Mouse (Mus musculus) granulocyte monocyte progenitor cell, adult 5-6 weeks (primary cell): ENCODE results near the gene Aacs. TPM values are rescaled to one million over a fixed set of nuclear protein-coding genes. Genes with fewer than 3 reads are reported as not detected.
A peak's percentile ranks its signal among the peaks of the same experiment; 100 is the strongest.
"Not testable (repeated sequence)": the region's sequence is repeated elsewhere in the genome, so short reads cannot be mapped to it uniquely, and the experiment has no call there.

Experiments
- ATAC-seq: replicated peaks from 2 replicates; pipeline ENCODE4 v1.8.0; 2016; ENCODE audit warnings: mild to moderate bottlenecking, moderate TSS enrichment, inconsistent platforms; ENCODE audit not compliant: poor library complexity, severe bottlenecking
- total RNA-seq, 2 experiments: library from RNA; stranded (forward) in 1 of 2; stranded (reverse) in 1 of 2; fragments of 200-712, 200-1000 nt in 1 of 2; fragments of >200 nt in 1 of 2; fragmentation: Nextera tagmentation in 1 of 2; gene quantifications; 2 replicates each; pipeline ENCODE4 v1.2.3; 2014 to 2017

Gene Aacs
- total RNA-seq, 2 experiments from 2014 or later, result 11.7 to 15.1 TPM

DNA sequence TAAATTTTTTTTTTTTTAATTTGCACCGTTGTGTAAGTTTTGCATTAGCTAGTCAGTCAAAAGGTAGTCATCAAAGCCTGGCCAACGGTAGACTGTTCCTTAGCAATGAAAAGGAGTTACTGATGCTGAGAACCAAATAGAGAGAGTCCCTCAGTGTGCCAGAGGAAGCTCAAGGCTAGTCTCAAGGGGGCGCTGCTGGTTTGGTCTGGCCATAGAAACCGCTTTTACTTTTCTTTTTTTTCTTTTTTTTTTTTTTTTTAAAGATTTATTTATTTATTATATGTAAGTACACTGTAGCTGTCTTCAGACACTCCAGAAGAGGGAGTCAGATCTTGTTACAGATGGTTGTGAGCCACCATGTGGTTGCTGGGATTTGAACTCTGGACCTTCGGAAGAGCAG, 13.3 kb downstream of the Aacs start:
- ATAC-seq, result not testable (repeated sequence)

DNA sequence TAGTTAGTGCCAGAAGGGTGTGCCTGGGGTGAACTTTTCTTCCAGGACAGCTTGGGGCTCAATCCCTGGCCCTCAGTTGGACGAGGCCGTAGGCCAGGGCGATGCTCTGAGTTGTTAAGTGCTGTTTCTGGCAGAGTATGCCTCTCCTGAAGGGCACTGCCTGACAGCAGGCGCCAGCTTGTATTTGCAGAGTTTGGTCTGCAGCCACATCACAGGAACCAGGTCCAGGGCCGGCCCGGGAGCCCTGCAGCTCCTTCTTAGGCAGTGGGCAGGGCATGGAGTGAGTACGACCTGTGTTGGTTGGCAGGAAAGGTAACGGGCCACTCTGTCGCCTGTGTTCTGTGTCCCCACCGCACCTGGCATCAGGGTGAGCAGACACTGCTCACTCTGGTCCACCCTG, 15.5 kb downstream of the Aacs start:
- no peak for ATAC-seq

DNA sequence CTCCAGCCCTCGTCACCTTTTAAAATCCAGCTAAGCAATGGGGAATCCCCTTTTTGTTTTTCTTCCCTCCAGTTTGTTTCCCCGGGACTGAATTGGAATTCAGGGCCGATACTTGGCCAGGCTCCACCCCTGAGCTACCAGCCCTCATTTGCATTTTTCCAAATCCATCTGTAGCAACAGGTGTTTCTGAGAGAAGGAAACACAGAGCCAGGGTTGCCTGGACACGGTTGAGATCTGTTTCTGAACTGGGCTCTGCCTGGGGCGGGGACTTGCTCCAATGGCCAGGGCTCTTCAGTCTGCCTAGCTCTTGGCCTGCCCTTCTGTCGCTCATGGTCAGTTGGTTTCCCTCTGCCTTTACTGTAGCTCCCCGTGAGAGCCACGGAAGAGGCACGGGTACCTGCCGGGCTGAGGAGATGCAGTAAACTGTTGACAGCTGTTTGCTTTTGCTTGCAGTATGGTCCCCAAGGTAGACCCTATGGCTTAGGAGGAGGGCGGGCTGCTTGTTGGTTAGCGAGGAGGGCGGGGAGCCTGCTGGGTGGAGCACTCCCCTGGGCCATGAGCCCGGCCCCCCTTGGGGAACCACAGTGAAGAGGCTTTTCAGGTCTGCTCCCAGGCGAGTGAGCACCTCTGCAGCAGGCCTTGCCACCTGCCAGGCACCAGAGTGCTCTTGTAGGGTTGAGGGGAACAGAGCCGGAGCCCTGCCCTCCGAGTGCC, 16.9 kb downstream of the Aacs start:
- ATAC-seq, result no peak

DNA sequence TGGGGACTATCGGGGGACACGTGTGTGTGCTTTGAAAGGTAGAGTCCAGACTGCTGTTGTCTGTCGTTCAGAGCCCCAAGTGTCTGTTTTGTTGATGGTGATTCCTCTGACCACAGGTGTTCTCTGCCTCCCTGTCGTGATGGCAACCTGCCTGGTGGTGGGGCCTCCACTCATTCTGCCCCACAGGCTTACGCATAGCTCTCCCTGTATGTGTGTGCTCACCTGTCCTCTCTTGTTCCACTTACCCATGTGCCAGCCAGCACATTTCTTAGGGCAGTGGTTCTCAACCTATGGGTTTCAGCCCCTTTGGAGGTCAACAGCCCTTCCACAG, 17.4 kb downstream of the Aacs start:
- no peak for ATAC-seq

DNA sequence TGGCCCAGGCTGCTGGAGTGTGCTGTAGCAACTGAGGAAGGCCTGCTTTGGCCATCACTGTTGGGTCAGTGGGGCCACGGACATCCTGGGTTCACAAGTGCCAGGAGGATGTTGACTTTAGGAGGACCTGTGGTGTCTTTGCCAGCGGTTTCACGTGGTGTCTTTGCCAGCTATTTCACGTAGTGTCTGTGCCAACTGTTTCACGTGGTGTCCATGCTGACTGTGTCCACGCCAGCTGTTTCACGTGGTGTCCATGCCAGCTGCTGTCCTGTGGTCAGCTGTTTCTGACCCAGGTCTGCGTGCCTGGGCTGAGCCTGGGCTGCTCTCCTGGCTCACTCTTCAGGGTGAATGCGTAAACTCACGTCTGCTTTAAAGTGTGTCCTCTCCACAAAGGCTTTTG, 20.0 kb downstream of the Aacs start:
- ATAC-seq, result no peak

DNA sequence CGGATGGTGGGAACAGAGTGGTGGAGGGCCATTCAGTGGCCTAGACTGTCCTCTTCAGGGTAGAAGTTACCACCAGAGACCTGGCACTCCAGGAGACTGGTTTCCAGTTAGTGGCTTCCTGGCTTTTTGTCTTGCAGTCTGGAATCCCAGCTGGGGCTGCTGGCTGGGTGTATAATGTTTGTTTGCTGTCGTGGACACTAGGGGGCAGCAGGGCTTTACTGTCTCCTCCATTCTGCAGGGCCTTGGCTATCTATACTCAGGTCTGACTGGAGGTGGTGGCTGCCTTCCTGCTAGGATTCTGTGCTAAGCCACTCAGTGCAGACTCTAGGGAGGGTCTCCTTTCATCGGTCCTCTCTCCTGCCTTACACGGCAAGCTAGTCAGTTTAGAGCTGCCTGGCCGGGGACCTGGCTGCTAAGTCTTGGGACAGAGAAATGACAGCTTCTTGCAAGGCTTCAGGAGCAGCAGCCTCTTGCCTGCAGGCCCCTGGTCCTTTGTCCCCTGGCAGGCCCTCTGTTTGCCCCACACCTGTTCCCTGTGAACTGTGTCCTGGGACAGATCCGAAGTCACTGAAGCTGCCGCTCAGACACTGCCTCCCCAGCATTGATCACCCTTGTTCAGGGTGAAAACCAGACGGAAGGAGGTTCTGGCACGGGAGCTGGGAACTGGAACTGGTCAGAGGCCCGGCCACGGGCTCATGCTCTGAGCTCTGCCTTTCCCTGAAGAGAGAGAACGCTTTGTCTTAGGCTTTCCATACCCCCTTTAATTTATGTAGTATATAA, 22.4 kb downstream of the Aacs start:
- ATAC-seq, result peak; percentile 68

DNA sequence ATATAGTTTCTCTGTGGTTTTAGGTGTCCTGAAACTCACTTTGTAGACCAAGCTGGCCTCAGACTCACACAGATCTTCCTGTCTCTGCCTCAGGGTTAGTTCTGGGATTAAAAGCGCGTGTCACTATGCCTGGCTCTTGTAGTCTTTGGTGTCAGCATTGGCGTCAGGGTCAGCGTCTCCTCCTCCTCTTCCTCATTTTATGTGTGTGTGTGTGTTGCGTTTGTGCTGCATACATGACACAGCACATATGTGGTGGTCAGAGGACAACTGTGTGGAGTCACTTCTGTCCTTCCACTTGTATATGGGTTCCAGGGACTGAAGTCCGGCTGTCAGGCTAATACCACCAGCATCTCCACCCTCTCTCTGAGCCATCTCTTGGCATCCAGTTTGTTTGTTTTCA, 25.9 kb downstream of the Aacs start:
- peak; percentile 58 for ATAC-seq

DNA sequence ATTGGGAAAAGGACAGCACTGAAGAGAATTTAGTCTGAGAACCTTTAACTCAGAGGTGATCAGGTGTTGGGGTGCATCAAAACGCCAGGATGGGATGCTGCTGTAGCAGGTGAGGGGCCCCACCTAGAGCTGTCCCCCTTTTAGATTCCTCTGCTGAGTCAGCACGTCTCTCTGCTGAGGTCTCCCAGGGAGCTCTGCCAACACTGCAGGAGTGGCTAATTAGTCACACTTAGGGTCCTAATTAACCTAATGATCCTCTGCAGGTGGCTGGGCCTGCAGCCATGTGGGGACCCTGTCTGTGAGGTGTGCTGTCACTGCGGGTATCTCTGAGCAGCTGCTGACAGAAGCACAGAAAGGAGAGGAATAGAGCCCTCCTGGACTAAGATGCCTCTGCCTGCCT, 26.6 kb downstream of the Aacs start:
- ATAC-seq, result no peak

DNA sequence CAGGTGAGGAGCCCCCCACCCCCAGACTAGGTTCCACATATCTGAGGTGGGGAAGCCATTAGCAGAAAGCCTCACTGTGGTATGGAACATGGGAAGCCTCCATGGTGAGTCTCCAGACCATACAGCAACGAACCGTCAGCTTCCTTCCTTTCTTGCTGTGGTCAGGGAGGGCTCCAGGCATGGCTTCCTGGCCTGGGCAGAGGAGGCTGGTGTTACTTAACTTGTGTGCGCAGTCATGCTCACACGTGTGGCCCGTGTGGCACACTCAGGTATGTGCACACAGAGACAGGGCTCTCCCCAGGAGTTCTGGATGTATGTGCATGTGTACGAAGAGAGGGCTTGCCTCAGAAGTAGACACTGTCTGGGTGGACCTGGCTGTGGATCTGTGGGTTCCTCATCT, 28.0 kb downstream of the Aacs start:
- peak; percentile 86 for ATAC-seq

DNA sequence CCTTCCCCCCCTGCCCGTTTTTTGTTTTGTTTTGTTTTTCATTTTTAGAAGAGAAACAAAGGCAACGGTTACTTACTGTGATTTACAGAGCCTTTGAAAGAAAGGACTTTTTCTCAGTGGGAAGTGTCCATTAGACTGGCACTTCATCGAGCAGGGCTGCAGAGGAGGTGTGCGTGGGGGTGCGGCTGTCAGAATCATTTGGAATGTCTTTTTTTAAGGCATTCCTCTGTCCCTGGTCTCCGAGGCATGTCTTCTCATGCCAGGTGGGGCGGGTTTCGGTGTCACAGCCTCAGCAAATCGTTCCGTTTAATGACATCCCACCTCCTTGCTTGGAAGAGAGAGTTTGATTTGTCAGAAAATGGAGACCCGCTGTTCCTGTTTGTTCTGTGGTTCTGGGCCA, 29.1 kb downstream of the Aacs start:
- no peak for ATAC-seq

DNA sequence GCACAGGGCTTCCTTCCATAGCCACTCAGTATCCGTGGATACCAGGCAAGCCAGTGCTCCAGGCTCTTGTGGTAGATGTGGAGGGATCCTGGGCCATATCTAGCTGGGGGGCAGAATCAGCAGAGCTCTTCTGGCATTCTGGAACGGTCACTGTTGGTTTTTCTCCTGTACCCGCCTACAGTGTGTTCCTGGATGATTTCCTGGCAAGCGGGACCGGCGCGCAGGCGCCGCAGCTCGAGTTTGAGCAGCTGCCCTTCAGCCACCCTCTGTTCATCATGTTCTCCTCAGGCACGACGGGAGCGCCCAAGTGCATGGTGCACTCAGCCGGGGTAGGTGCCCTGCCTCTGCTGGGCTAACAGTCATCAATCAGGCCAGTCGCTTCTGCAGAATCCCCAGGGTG, 30.4 kb downstream of the Aacs start:
- ATAC-seq, result no peak

DNA sequence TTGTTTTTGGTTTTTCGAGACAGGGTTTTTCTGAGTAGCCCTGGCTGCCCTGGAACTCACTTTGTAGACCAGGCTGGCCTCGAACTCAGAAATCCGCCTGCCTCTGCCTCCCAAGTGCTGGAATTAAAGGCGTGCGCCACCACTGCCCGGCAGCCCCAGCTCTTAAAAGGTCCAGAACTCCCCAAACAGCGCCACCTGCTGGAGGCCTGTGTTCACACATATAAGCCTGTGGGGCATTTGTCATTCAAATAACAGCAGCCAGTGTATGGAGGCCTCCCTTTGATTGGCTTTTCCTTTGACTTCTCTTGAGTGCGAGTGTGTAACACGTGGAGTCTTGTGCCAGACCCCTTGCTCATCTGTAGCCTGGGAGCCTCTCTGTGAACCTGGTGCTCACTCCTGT, 32.0 kb downstream of the Aacs start:
- no peak for ATAC-seq

DNA sequence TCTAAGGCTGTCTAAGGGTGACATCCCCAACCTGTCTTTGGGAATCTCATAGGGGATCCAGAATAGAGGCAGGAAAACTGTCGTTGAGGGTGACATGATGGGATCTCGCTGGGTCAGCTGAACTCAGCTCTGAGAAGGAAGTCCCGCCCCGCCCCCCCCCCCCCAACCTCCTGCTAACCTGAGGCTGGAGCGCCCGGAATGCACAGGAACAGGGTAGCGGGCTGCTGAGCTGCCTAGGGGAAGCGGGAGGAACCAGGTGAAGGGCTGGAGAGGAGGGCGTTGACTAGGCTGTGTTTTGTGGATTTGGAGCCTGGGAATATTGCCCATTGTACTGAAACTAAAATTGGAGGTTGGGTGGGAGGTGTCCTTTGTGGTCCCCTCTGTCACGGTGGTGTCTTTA, 32.4 kb downstream of the Aacs start:
- no peak for ATAC-seq

DNA sequence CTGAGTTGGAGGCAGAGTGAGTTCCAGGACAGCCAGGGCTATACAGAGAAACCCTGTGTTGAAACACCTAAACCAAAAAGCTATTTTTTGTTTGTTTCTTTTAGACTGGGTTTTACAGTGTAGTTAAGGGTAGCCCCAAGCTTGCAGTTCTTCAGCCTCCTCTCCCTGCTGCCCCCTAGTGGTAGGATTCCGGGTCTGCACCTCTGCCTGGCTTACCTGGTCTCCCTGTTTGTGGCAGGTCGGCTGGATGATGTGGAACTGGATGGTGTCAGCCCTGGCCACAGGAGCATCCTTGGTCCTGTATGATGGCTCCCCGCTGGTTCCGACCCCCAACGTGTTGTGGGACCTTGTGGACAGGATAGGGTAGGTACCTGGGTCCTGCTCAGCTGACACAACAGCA, 33.9 kb downstream of the Aacs start:
- ATAC-seq, result peak; percentile 78

DNA sequence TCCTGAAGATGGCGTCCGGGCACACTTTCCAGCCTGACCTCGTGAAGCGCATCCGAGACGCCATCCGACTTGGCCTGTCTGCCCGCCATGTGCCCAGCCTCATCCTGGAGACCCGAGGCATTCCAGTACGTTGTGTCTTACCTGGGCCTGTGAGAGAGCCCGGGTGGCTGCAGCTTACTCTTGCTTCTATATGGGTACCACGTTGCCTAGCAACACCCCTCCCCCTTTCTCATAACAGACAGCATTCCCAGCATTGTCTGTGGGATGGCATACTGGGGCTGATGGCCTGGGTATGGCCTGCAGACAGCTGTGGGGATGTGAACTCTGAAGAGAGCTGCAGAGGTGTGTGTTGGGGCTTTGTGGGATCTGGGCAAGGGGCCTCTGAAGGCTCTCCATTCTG, 39.4 kb downstream of the Aacs start:
- ATAC-seq, result no peak

DNA sequence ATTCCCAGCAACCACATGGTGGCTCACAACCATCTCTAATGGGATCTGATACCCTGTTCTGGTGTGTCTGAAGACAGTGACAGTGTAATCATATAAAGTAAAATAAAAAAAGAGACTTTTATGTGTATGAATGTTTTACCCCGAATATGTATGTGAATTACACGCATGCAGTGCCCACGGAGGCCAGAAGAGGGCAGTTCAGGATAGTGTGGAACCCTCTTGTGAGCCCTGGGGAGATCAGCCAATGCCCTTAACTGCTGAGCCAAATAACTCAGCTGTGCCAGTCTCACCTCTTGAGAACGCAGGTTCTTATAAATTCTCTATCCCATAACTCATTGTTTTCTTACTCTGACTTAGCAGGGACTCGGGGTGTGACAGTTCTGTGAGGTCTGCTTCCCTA, 43.0 kb downstream of the Aacs start:
- ATAC-seq, result 0 out of 2 replicates have a peak, but pooled peaks have one; percentile 29

DNA sequence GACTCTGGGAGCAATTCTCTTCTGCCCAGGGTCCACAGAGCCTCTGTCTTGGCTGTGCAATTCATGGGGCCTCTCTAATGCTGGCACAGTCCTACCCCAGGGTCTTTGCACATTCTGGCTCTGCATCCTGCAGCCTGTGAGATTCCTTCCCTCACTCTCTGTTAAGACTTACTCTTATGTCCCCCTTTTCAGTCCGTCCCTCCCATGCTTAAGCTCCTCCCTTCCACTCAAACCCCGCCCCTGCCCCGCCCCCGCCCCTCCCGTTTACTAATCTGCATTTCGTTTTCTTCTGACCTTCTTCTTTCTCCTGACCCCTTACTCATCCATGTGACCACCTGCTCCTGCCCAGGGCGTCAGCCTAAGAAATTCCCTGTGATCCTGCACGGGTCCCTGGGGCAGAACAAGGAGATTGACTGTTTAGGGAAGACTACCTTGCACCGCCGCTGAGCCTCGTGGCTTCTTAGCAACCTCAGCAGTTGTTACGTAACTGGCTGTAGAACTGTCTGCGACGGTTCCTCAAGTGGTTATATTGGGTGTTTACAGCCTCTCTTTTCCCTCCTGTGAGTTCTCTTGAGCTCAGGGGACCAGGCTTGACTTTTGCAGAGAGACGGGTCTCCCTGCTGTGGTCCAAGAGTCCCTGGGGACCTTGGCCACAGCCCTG, 45.4 kb downstream of the Aacs start:
- peak; percentile 79 for ATAC-seq

DNA sequence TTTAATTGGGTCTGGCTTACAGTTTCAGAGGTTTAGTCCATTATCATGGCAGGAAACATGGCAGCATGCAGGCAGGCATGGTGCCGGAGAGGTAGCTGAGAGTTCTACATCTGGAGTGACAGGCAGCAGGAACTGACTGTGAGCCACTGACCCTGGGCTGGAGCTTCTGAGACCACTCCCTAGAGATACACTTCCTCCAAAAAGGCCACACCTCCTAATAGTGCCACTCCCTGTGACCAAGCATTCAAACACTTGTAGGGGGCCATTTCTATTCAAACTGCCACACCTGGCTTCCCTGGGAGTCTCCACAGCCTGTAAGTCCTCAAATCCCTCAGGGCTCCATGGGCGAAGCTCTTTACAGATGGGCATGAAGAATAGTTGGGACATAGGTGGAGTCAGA, 47.7 kb downstream of the Aacs start:
- no peak for ATAC-seq

DNA sequence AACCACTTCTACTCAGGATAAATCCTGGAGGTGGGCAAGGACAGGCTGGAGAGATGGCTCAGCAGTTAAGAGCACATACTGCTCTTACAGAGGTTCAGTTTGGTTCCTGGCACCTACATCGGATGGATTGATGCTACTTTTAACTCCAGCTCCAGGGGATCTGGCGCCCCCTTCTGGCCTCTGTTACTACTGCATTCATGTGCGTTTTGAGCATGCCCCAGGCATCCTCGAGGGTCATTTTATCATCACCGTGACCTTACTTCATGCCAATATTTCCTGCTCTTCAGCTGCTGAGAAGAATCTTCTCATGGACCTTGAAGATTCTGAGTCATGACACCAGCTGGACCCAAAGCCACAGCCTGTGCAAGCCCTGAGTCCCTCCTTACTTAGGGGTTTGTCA, 49.9 kb downstream of the Aacs start:
- no peak for ATAC-seq

DNA sequence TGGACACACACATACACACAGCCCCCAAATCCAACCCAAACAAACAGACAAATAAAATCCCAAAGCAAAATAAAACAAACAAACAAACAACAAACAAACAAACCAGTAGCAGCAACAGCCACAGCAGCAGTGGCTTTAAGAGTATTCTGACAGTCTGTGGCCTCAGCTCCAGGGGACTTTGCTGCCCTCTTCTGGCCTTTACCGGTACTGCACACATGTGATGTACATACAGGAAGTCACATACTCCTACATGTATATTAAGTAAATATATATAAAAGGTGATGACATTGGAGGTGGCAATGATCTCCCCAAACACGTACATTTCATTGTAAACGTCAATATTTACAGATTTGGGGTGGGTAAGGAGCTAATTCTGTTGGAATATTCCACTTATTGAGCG, 50.9 kb downstream of the Aacs start:
- ATAC-seq, result no peak

DNA sequence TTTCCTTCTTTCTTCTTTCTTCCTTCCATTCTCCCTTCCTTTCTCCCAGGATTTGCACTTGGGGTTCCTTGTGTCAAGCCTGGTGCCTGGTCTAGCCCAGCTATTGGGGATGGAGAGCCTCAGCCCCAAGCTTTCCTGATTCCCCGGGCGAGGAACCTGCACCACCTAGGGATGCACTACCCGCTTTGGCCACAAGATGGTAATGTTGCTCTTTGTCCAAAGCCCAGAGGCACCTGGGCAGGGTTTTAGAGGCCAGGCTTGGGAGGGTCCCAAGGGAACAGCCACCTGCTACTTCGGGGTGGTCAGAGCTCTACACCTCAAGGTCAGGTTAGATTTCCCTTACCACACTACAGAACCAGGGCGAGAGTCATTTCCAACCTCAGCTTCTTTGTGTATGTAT, 53.5 kb downstream of the Aacs start:
- ATAC-seq, result peak; percentile 48

DNA sequence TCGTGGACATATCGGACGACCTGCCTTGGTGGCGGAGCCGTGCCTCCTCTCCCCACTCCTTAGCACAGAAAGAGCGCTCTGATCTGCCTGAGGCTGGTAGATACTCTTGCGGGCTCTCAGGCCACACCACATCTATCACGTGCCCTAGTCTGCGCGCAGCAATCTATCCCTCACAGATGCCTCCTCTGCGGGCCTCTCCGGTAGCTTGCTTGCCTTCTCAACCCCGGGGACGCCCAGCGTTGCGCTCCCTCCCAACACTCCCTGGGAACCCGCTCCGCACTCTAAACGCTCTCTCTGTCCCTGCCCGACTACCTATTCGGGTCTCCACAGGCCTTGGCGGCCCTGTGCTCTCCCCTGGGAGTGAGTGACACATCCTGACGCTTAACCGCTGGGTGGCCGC, 56.0 kb downstream of the Aacs start, which contains the start of gene Tmem132b:
Gene Tmem132b (plus strand): TSS at position 141 of the 400 bp plus-strand sequence.
- 0 out of 2 replicates have a peak, but pooled peaks have one; percentile 7 for ATAC-seq
